Mouse (Mus musculus) spleen, postnatal 10 days (tissue): ENCODE measurements around the gene A4galt.
"Not testable (repeated sequence)": the region's sequence is repeated elsewhere in the genome, so short reads cannot be mapped to it uniquely, and the experiment has no call there.

Source experiments
- DNase-seq, 2 experiments: peaks; one replicate each; pipeline ENCODE4 v3.0.0; 2021 to 2022; ENCODE audit warnings: low spot score in 2 of 2

Gene A4galt

DNA sequence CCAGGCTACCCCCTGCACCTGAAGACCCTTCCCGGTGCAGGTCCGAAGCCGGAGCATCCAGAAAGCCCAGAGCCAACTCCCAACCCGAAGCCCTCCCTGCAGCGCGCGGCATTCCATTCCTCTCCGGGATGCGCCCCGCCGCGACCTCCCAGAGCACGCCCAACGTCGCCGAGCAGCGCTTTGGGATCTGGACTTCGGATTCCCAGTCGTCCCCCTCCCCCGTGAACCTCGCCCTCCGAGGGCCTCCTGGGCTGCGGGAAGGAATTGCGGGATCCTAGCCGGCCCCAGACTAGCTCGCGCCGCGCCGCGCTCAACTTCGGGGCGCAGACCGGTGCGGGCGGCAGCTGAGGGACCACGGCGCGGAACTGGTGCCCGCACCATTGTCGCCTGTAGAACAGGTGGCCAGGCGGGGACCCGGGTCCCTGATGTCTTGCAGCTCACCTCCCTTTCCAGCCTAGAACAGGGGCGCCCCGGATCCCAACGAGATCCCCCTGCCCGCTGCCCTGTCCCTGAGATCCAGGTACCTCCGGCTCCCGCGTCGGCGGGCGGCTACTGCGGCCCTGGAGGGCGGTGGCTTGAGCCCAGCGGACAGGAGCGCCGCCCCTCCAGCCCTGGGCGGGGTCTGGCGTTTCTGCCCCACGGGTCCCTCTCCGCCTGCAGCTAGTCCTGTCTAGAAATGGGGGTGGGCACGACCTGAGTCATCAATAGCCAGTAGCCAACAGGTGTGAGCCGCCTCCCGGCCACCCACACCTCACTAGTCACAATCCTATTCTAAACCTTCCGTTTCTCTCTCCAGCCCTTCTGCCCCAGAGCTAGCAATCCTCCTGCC is at the start of gene A4galt:
Gene A4galt (minus strand): TSS at position 599 of the 829 bp plus-strand sequence.
- no peak for DNase-seq

DNA sequence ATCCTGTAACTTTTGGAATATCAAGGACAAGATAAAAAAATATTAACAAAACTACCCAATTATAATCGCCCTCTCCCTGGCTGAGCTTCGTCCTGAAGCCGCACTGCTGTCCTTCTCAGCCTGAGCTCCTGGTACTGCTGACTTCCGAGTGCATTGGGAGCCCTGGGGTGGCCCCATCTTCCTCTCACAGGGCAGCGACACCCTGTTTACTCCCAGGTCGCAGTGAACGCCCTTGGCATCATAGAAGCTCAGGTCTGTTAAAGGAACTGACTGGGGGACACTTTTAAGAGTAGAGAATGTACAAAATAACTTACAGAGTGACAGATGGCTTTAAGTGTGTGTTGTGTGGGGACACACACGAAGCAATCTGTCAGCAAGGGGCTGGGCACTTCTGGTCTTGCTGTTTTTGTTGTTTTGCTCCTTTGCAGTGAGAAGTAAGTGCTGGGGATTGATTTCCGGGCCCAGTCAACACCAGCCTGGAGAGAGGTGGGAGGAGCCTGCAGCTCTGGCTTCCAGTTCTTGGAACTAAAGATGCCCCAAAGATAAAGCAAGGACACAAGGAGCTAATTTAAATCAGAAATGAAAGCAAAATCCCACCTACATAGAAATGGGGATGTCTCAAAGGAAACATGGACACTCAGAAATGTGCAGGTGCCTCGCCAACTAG is 48.5 kb upstream of the A4galt start:
- DNase-seq = no peak

DNA sequence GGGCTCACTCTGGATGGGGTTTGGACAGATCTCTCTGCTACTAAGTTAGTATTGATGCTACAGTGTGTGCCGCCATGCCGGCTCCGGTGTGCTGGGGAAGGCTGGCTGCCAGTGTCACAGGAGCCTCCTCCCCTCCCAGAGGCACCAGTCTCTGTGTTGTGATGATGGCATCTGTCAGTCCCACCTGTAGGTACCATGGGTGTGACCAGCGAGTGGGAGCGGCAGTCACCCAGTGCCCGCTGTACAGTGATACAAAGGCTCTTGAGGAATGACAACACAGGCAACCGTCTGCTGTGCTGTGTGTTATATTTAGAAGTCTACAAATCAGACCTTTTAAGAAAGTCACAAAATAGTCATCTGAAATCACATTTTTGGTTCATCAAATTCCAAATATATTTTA is 47.9 kb upstream of the A4galt start:
- DNase-seq = no peak

DNA sequence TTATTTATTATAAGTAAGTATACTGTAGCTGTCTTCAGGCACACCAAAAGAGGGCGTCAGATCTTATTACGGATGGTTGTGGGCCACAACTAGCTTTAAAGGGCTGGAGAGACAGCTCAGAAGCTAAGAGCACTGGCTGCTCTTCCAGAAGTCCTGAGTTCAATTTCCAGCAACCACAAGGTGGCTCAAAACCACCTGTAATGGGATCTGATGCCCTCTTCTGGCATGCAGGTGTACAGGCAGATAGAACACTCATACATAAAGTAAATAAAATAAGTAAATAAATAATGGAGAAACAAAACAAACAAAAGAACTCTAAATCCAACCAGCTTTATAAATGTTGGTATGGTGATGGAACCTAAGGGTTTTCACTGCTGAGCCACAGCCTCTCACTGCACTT is 47.2 kb upstream of the A4galt start:
- no peak for DNase-seq

DNA sequence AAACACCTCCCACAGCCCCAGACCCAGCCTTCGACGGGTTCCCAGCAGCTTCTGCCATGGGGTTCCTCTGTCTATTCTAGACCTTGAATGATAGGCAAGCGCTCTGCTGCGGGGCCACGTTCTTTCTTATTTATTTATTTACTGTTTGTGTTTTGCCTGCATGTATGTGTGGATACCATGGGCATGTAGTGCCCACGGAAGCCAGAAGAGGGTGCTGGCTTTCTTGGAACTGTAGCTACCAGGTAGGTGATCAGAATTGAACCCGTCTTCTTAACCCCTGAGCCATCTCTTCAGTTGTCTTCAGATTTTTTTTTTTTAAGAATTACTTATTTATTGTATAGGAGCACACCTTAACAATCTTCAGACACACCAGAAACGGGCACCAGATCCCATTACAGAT is 46.7 kb upstream of the A4galt start:
- peak in 1 of 2 experiments; percentile 46 for DNase-seq

DNA sequence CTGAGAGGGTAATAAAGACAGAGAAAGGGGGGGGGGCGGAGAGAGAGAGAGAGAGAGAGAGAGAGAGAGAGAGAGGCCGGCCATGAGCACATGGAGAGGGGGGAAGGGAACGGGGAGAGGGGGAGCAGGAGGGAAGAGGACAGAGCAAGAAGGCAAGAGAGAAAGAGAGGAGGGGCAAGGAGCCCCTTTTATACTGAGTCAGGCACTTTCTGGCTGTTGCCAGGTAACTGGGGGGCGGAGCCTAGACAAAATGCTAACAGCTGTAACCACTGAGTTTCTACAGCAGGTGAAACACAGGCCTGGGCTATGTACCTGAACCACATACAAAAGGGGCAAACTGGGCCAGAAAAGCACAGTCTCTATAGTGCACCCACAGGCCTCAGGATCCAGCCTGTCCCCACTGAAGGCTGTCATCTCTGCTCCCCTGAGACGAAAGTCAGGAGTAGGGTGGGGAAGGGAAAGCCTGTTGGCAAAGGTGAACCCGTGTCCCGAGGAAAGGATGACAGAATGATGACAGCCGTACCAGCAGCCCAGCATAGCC is 45.3 kb upstream of the A4galt start:
- DNase-seq = no peak

DNA sequence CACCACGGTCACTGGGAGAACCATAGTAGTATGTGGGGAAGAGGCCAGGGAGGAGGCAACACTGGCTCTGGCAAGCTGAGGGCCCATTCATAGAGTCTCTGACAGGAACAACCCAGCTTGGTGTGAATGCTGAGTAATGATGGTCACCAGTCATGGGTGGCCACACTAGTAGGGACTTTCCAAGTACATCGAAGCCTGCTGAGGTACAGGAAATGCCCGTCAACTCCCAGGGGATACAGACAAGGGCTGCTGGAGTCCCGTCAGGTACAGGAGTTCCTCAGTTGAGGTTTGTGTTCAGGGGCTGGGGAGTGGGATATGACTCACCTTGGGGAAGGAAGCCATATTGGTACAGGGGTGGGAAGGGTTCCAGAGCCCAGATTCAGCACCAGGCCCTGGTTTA is 44.5 kb upstream of the A4galt start:
- no peak for DNase-seq

DNA sequence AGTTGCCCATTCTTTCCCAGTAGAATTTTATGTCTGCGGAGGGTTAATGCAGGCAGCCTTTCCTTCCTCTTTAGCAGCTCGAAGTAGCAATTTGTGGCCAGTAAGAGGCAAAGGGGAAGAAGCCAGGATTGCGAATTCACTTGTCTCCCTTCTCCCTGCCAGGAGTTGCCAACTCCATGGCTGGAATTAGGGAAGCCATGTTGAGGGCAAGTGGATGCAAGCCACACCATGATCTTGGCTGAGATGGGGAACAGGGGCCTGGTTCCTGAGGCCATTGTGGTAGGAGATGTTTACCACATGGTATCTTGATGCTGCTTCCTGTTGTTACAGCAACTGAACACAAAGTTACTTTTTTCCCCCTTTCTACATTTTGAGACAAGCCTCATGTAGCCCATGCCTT is 43.4 kb upstream of the A4galt start:
- no peak for DNase-seq

DNA sequence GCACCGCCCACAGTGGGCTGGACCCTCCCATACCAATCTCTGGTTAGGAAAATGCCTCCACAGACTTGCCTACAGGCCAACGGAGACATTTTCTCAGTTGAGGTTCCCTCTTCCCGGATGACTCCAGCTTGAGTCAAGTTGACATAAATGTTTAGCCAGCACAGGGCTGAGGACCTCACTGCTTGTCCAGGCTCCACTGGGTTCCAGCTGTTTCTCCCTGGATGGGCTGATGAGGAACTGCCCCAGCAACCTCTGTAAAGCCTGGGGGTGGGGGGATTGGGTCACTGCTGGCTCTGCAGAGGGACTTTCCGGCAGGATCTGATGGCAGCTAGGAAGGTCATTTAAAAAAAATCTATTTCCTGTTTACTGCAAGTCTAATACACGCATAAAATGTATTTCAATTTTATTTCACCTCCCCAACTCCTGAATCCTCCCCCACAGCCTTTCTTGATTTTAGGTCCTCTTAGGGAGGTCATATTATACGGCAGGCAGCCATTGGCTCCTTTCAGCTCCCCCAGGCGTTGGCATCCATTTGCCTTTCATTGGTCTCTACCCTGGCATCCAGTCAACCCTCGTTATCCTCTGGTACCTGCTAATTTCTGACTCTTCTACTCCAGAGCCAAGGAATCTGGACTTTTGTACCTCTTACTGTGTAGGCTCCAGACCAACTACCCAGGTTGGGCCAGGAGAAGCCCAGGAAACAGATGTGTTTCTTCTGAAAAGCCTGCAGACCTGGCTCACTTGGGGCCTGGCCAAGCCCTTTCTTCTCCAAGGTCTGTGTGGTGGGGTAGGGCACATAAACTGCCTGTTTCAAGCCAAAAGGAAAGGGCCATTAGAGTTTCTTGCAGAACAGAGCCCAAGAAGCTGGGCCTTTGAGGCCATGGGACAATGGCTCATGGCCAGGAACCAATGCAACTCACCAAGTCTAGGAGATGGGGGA is 42.4 kb upstream of the A4galt start:
- DNase-seq = no peak

DNA sequence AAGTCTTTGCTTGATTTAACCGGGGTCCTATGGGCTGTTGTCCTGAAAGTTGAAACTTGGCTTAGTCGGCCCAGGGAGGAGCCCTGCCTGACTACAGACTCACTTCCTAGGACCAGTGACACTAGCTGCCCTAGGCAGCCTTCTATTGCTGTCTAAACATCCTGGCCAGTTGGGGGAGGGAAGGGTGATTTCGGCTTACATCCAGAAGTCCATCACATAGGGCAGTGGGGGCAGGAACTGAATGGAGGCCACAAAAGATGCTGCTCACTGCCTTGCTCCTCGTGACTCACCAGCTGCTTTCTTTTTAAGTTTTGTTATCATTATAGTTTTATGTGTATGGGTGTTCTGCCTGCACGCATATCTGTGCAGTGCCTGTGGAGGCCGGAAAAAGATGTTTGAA is 41.6 kb upstream of the A4galt start:
- DNase-seq = no peak

DNA sequence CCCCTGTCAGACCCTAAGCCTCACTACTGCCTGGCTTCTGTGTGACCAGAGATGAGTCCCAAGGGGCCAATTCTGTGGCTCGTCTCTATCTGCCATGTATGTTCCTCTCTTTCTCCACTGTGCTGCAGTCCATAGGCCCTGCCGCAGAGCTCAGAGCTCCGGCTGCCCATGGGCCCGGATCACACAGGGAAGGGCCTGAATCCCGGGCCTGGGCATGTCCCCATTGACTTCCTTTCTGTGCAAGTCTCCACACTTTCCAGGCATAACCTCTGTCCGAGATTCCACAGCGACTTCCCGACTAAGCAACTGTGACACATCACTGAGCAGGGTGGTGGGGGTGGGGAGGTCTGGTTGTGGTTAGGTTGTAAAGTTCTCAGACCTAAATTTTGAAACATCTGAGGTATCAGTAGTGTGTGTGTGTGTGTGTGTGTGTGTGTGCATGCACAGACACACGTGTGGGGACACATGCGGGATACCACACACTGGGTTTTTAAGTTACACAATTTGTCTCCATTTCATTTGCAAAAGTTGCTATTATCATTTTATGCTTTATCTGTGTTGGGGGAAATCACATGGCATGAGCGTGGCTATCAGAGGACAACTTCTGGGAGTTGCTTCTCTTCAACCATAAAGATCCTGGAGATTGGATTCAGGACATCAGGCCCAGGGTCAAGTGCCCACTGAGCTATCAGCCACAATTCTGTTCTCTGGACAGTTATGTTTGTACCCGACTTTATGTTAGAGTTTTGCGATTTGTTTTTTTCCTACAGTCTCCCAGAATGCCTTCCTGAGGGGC is 40.9 kb upstream of the A4galt start:
- DNase-seq = no peak

DNA sequence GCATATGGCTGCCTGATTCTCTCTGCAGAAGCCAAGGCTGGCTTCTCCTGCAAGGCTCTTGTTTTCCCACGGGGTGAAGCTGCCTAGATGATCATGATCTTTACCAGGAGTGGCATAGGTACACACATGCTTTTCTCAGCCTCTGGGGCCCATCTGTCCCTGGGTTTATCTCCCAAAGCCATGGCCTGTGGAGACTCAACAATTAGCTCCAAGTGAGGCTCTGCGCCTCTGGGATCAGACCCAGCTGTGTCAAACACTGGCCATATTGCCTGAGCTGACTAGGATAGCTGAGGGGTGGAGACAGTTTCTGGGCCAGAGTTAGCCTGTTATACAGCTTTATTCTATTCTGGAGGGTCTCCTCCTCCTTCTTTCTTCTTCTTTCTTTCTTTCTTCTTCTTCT is 39.3 kb upstream of the A4galt start:
- DNase-seq = no peak

DNA sequence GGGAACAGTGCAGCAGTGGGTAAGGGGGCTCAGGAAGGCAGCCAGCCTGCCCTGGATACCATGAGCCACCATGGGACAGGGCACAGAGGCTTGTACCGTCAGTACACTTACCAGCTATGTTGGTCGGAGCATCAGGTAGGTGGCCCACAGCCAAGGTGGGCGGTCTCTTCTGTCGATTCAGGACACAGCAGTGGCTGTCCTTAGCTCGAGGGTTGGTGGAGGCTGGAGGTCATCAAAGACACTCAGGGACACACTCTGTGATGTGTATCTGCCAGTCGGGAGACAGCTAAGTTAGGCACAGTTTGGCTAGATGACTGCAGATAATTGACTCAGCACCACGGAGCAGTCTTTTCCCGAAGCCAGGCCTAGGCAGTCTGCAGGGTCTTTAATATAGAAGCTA is 33.3 kb upstream of the A4galt start:
- no peak for DNase-seq

DNA sequence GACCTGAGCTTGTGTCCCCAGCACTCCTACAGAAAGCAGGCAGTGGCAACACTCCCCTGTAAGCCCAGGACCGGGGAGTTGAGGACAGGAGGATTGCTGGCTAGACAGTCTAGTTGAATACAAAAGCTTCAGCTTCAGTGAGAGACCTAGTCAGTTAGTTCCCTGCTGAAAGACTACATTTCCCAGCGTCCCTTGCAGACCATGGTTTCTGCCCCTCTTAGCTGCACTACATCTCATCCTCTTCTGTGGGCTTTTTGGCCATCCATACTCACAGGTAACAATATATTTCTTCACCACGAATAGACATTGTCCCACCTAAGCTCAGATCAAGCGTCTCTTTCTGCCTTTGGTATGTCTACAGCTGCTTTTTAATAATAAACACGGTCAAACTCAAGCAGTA is 30.8 kb upstream of the A4galt start:
- no peak for DNase-seq

DNA sequence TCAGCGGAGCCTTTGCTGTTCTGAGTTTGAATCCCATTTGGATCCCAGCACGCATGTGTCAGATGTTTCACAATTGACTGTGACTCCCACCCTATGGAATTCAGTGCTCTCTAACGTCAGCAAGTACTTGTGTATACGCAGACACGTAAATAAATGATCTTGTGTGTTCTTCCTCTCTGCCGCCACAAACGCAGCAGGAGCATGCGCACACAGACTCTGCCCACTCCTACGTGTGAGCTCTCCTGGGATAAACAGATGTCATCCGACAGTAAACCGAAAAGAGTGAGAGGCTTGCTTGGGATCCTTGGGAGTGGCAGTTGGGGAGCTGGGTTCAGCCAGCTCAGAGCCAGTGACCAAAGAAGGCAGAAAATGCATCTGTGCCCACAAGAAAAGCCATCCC is 29.7 kb upstream of the A4galt start:
- DNase-seq = no peak

DNA sequence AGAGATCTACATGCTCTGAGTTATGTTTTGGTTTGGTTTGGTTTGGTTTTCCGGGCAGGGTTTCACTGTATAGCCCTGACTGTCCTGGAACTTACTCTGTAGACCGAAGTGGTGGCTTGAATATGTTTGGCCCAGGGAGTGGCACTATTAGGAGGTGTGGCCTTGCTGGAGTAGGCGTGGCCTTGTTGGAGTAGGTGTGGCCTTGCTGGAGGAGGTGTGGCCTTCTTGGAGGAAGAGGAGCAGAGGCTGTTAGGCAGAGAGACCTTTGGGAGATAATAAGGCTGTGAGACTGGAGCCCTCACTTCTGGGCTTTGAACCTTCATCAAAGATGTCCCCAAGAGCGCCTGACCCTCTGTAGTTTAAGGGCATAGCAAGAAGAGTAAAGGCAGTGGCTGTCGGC is 27.0 kb upstream of the A4galt start:
- DNase-seq = no peak

DNA sequence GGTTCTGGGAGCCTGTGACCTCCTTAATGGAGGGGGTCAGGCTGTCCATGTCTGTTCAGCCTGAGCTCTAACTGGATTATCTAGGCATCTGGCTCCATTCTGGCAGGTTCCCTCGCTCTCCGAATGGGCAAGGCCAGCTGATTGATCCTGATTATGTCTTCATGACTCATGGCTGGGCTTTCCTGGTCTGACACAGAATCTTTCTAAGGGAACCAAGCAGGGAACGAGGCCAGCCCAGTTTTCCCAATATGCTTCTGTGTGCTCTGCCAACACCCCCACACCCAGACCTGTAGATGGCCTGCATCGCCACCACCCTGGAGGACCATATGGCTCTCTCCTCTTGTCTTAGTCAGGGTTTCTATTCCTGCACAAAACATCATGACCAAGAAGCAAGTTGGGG is 25.9 kb upstream of the A4galt start:
- DNase-seq = no peak

DNA sequence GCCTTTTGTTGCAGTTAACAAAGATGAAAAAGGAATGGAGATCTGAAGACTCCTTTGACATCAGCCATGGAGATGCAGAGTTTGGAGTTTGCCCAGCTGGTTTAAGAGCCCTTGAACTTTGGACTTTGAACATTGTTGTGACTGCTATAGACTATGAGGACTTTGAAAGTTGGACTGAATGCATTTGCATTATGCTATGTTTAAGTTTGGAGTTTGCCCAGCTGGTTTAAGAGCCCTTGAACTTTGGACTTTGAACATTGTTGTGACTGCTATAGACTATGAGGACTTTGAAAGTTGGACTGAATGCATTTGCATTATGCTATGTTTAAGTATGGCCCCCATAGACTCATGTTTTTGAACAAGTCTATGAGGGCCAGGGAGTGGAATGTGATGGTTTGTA is 22.7 kb upstream of the A4galt start:
- DNase-seq = not testable (repeated sequence)

DNA sequence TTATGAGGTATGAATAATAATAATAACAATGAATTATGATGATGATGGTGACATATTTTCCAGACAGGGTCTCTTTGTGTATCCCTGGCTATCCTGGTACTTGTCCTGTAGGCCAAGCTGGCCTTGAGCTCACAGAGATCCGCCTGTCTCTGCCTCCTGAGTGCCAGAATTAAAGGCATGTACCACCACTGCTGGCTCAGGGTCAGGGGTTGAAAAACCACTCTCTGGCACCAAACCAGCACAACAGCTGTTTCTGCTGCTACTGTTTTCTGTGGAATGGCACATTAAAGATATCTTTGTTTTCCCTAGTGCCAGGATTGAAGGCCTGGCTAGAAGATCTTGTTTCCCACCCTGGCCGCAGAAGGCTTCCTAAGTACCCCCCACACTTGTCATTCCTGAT is 21.4 kb upstream of the A4galt start:
- DNase-seq = no peak

DNA sequence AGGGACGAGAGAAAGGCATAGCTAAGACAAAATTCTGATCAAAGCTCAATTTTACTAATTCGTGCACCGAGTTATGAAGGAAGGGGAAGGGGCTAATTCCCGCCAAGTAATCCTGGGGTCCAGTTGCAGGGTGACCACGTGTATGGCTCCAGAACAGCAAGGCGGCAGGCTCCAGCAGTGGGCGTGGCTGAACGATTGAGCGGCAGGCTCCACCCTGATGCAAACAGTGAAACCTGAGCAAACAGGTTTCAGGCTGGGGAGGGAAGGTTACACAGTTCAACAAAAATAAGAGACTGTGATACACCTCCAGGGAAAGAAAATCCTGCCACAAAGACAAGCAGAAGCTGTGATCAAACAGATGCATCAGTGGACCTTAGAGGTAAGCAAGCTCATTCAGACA is 19.6 kb upstream of the A4galt start:
- DNase-seq = not testable (repeated sequence)

DNA sequence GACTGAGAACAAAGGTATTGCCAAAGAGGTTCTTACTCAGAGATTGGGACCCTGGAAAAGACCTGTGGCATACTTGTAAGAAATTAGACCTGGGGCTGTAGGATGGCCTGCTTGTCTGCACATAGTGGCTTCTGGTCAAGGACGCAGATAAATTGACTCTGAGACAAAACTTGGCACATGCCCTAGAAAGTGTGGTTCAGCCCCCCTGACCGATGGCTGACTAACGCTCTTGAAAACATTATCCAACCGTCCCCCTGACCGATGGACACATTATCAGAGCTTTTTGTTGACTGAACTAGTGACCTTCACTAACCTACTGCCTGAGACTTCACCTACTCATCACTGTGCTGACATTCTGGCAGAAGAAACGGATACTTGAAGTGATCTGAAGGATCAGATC is 18.4 kb upstream of the A4galt start:
- not testable (repeated sequence) for DNase-seq
